Mouse (Mus musculus) limb, embryonic 10.5 days (tissue): Measurements from ENCODE around the gene Arhgef11. TPM values are rescaled to one million over a fixed set of nuclear protein-coding genes. Genes with fewer than 3 reads are reported as not detected.

Experiments used
- DNase-seq: peaks from one replicate; pipeline ENCODE4 v3.0.0-alpha.2; 2017; ENCODE audit warnings: low spot score
- H3K27ac ChIP-seq: fragments of 300-500 bp; sonication (generic); 2 replicates; pipeline ENCODE4 v1.5.1; 2016; ENCODE audit warnings: mild to moderate bottlenecking
- H3K27me3 ChIP-seq: fragments of 300-500 bp; sonication (generic); 2 replicates; pipeline ENCODE4 v1.6.1; 2016; ENCODE audit warnings: low read depth, mild to moderate bottlenecking; ENCODE audit not compliant: poor library complexity, severe bottlenecking
- H3K36me3 ChIP-seq: fragments of 300-500 bp; sonication (generic); 2 replicates; pipeline ENCODE4 v1.6.1; 2016; ENCODE audit warnings: mild to moderate bottlenecking, moderate library complexity
- H3K4me1 ChIP-seq: fragments of 300-500 bp; sonication (generic); 2 replicates; pipeline ENCODE4 v1.6.1; 2016
- H3K4me3 ChIP-seq: fragments of 300-500 bp; sonication (generic); 2 replicates; pipeline ENCODE4 v1.5.1; 2016; ENCODE audit warnings: mild to moderate bottlenecking, moderate library complexity
- H3K9me3 ChIP-seq: fragments of 300-500 bp; sonication (generic); replicated peaks from 2 replicates; pipeline ENCODE4 v1.6.1; 2016; ENCODE audit warnings: mild to moderate bottlenecking
- WGBS: fragments of 180-500 bp; shearing (Covaris S2); methylation state at CpG from one replicate; pipeline ENCODE4 v1.1.7; 2016; 5-methylcytosine and 5-hydroxymethylcytosine counted together
- polyA plus RNA-seq: library from polyadenylated mRNA; unstranded; fragments of >200 nt; fragmentation: Nextera tagmentation; extraction: Ambion mirVana; gene quantifications from 2 replicates; pipeline ENCODE4 v1.2.1, GENCODE M21; 2016

Arhgef11 gene
- polyA plus RNA-seq, 1 experiment from 2014 or later: 19.5 TPM

GRCm38 (mm10) chr3:87624899-87625298, 7.5 kb downstream of the Arhgef11 start:
- H3K4me3 ChIP-seq: no peak overlapping the region
- peaks cover 8% of the 10 kb centered on the region for H3K4me1 ChIP-seq
- H3K27ac ChIP-seq: no peak overlapping the region
- H3K36me3 ChIP-seq: peaks cover 4% of the 10 kb centered on the region
- no peaks in the 10 kb centered on the region for H3K27me3 ChIP-seq
- WGBS: 85% methylated on average over 4 of the region's 4 CpGs
- no peak for DNase-seq
- no peaks in the 10 kb centered on the region for H3K9me3 ChIP-seq

- no peak for DNase-seq
- WGBS: 96% methylated on average over 9 of the region's 9 CpGs
- Histone ChIP-seq H3K27ac (no peak overlapping the region), H3K36me3 (no peaks in the 10 kb centered on the region), H3K9me3 (no peaks in the 10 kb centered on the region), H3K27me3 (no peaks in the 10 kb centered on the region), H3K4me1 (peaks cover 3% of the 10 kb centered on the region), H3K4me3 (no peak overlapping the region)
Observed at GRCm38 (mm10) chr3:87630899-87631298, 13.5 kb downstream of the Arhgef11 start.

GRCm38 (mm10) chr3:87631408-87631807, 14.0 kb downstream of the Arhgef11 start:
- 81% methylated on average over 4 of the region's 4 CpGs for WGBS
- no peak overlapping the region for H3K4me3 ChIP-seq
- no peak for DNase-seq
- H3K27me3 ChIP-seq: no peaks in the 10 kb centered on the region
- peaks cover 3% of the 10 kb centered on the region for H3K4me1 ChIP-seq
- H3K36me3 ChIP-seq: no peaks in the 10 kb centered on the region
- H3K9me3 ChIP-seq: no peaks in the 10 kb centered on the region
- no peak overlapping the region for H3K27ac ChIP-seq

GRCm38 (mm10) chr3:87635514-87635913, 18.2 kb downstream of the Arhgef11 start:
- 81% methylated on average over 4 of the region's 4 CpGs for WGBS
- DNase-seq: no peak
- Histone ChIP-seq H3K36me3 (peaks cover 9% of the 10 kb centered on the region; the same call in 1 of the 2 replicates), H3K27ac (no peak overlapping the region), H3K4me1 (peaks cover 3% of the 10 kb centered on the region), H3K27me3 (no peaks in the 10 kb centered on the region), H3K9me3 (no peaks in the 10 kb centered on the region), H3K4me3 (no peak overlapping the region)

- H3K36me3 ChIP-seq: peaks cover 9% of the 10 kb centered on the region; the same call in 1 of the 2 replicates
- DNase-seq: no peak
- H3K4me3 ChIP-seq: no peak overlapping the region
- WGBS: 90% methylated on average over 1 of the region's 1 CpGs
- H3K27ac ChIP-seq: no peak overlapping the region
- H3K4me1 ChIP-seq: no peaks in the 10 kb centered on the region
- H3K9me3 ChIP-seq: no peaks in the 10 kb centered on the region
- H3K27me3 ChIP-seq: no peaks in the 10 kb centered on the region
Observed at GRCm38 (mm10) chr3:87643453-87643852, 26.1 kb downstream of the Arhgef11 start.

GRCm38 (mm10) chr3:87646174-87646573, 28.8 kb downstream of the Arhgef11 start:
- H3K4me1 ChIP-seq: no peaks in the 10 kb centered on the region
- no peak for DNase-seq
- H3K36me3 ChIP-seq: peaks cover 2% of the 10 kb centered on the region; the same call in 1 of the 2 replicates
- WGBS: 96% methylated on average over 1 of the region's 1 CpGs
- no peaks in the 10 kb centered on the region for H3K27me3 ChIP-seq
- no peak overlapping the region for H3K27ac ChIP-seq
- no peaks in the 10 kb centered on the region for H3K9me3 ChIP-seq
- no peak overlapping the region for H3K4me3 ChIP-seq

GRCm38 (mm10) chr3:87649063-87649462, 31.7 kb downstream of the Arhgef11 start:
- Histone ChIP-seq H3K36me3 (no peaks in the 10 kb centered on the region), H3K27ac (no peak overlapping the region), H3K27me3 (no peaks in the 10 kb centered on the region), H3K4me1 (no peaks in the 10 kb centered on the region), H3K9me3 (no peaks in the 10 kb centered on the region), H3K4me3 (no peak overlapping the region)
- WGBS: 87% methylated on average over 3 of the region's 3 CpGs
- DNase-seq: no peak

- WGBS: 67% methylated on average over 2 of the region's 2 CpGs
- Histone ChIP-seq H3K9me3 (no peaks in the 10 kb centered on the region), H3K36me3 (no peaks in the 10 kb centered on the region), H3K4me1 (no peaks in the 10 kb centered on the region), H3K27ac (no peak overlapping the region), H3K4me3 (no peak overlapping the region), H3K27me3 (no peaks in the 10 kb centered on the region)
- DNase-seq: no peak
Observed at GRCm38 (mm10) chr3:87658348-87658747, 41.0 kb downstream of the Arhgef11 start.

- 92% methylated on average over 9 of the region's 9 CpGs for WGBS
- Histone ChIP-seq H3K27ac (no peak overlapping the region), H3K4me3 (no peak overlapping the region), H3K27me3 (no peaks in the 10 kb centered on the region), H3K9me3 (no peaks in the 10 kb centered on the region), H3K4me1 (no peaks in the 10 kb centered on the region), H3K36me3 (no peaks in the 10 kb centered on the region)
- no peak for DNase-seq
Observed at GRCm38 (mm10) chr3:87659692-87660429, 42.5 kb downstream of the Arhgef11 start.

GRCm38 (mm10) chr3:87660479-87660878, 43.1 kb downstream of the Arhgef11 start:
- Histone ChIP-seq H3K4me1 (no peaks in the 10 kb centered on the region), H3K9me3 (no peaks in the 10 kb centered on the region), H3K36me3 (no peaks in the 10 kb centered on the region), H3K27me3 (no peaks in the 10 kb centered on the region), H3K27ac (no peak overlapping the region), H3K4me3 (no peak overlapping the region)
- no peak for DNase-seq
- 81% methylated on average over 4 of the region's 4 CpGs for WGBS

GRCm38 (mm10) chr3:87661291-87661690, 43.9 kb downstream of the Arhgef11 start:
- no peak for DNase-seq
- Histone ChIP-seq H3K27ac (no peak overlapping the region), H3K4me1 (no peaks in the 10 kb centered on the region), H3K36me3 (0 out of 2 replicates have a peak, but pooled peaks cover 4% of the 10 kb centered on the region), H3K4me3 (no peak overlapping the region), H3K27me3 (no peaks in the 10 kb centered on the region), H3K9me3 (no peaks in the 10 kb centered on the region)
- 96% methylated on average over 1 of the region's 1 CpGs for WGBS

- H3K36me3 ChIP-seq: peaks cover 96% of the 10 kb centered on the region
- no peak for DNase-seq
- 88% methylated on average over 2 of the region's 2 CpGs for WGBS
Observed at GRCm38 (mm10) chr3:87718525-87718924, 101.2 kb downstream of the Arhgef11 start.

GRCm38 (mm10) chr3:87724556-87724955, 107.2 kb downstream of the Arhgef11 start:
- Histone ChIP-seq H3K27ac (no peak overlapping the region), H3K4me3 (no peak overlapping the region), H3K27me3 (no peaks in the 10 kb centered on the region), H3K4me1 (no peaks in the 10 kb centered on the region), H3K9me3 (no peaks in the 10 kb centered on the region), H3K36me3 (peaks cover 95% of the 10 kb centered on the region)
- DNase-seq: no peak
- 69% methylated on average over 6 of the region's 6 CpGs for WGBS

More at GRCm38 (mm10) chr3:87718525-87718924, 101.2 kb downstream of the Arhgef11 start:
- H3K4me1 ChIP-seq: no peaks in the 10 kb centered on the region
- no peak overlapping the region for H3K4me3 ChIP-seq
- no peaks in the 10 kb centered on the region for H3K9me3 ChIP-seq
- H3K27ac ChIP-seq: no peak overlapping the region
- H3K27me3 ChIP-seq: no peaks in the 10 kb centered on the region
